Mouse (Mus musculus) lung, embryonic 15.5 days (tissue): Measurements from ENCODE around the gene Gorasp1. TPM values are rescaled to one million over a fixed set of nuclear protein-coding genes. Genes with fewer than 3 reads are reported as not detected.

Experiments
- ATAC-seq: fragments of 200-750 bp; cut with Nextera tagmentation; 2 replicates; pipeline ENCODE4 v1.8.0; 2017; ENCODE audit warnings: moderate number of reproducible peaks, borderline replicate concordance; ENCODE audit not compliant: low FRiP score, low TSS enrichment; ENCODE audit errors: extremely low read depth
- H3K27ac ChIP-seq: fragments of 300-500 bp; sonication (generic); 2 replicates; pipeline ENCODE4 v1.5.1; 2015; ENCODE audit warnings: moderate library complexity, mild to moderate bottlenecking, inconsistent platforms
- H3K27me3 ChIP-seq: fragments of 300-500 bp; sonication (generic); 2 replicates; pipeline ENCODE4 v1.6.1; 2015; ENCODE audit warnings: inconsistent platforms
- H3K36me3 ChIP-seq: fragments of 300-500 bp; sonication (generic); 2 replicates; pipeline ENCODE4 v1.6.1; 2015; ENCODE audit warnings: inconsistent platforms
- H3K4me1 ChIP-seq: fragments of 300-500 bp; sonication (generic); 2 replicates; pipeline ENCODE4 v1.6.1; 2015; ENCODE audit warnings: inconsistent platforms
- H3K4me2 ChIP-seq: fragments of 300-500 bp; sonication (generic); 2 replicates; pipeline ENCODE4 v1.6.1; 2015; ENCODE audit warnings: inconsistent platforms, mild to moderate bottlenecking, moderate library complexity
- H3K4me3 ChIP-seq: fragments of 300-500 bp; sonication (generic); 2 replicates; pipeline ENCODE4 v1.5.1; 2015; ENCODE audit warnings: mild to moderate bottlenecking, inconsistent platforms
- H3K9ac ChIP-seq: fragments of 300-500 bp; sonication (generic); 2 replicates; pipeline ENCODE4 v1.6.1; 2015; ENCODE audit warnings: inconsistent platforms
- H3K9me3 ChIP-seq: fragments of 300-500 bp; sonication (generic); 2 replicates; pipeline ENCODE4 v1.6.1; 2016; ENCODE audit warnings: inconsistent platforms
- WGBS: fragments of 180-500 bp; shearing (Covaris S2); methylation state at CpG from one replicate; pipeline ENCODE4 v1.1.7; 2015; 5-methylcytosine and 5-hydroxymethylcytosine counted together
- polyA plus RNA-seq: library from polyadenylated mRNA; unstranded; fragments of >200 nt; fragmentation: Nextera tagmentation; extraction: Ambion mirVana; gene quantifications from 2 replicates; pipeline ENCODE4 v1.2.1, GENCODE M21; 2015

Gene Gorasp1
- polyA plus RNA-seq, 1 experiment from 2014 or later = 35.6 TPM

GRCm38 (mm10) chr9:119978811-119979441 is 41.6 kb upstream of the Gorasp1 start:
- WGBS = 73% methylated on average over 6 of the region's 6 CpGs
- H3K4me2 ChIP-seq = no peak overlapping the region
- no peaks in the 10 kb centered on the region for H3K27me3 ChIP-seq
- no peak for ATAC-seq
- no peak overlapping the region for H3K27ac ChIP-seq
- H3K9me3 ChIP-seq = no peaks in the 10 kb centered on the region
- peaks cover 66% of the 10 kb centered on the region for H3K4me1 ChIP-seq
- H3K9ac ChIP-seq = no peak overlapping the region
- peaks cover 15% of the 10 kb centered on the region for H3K36me3 ChIP-seq
- no peak overlapping the region for H3K4me3 ChIP-seq

- 36% methylated on average over 9 of the region's 9 CpGs for WGBS
- Histone ChIP-seq H3K27me3 (no peaks in the 10 kb centered on the region), H3K9me3 (no peaks in the 10 kb centered on the region), H3K9ac (no peak overlapping the region), H3K4me1 (peaks cover 64% of the 10 kb centered on the region), H3K36me3 (peaks cover 21% of the 10 kb centered on the region), H3K4me2 (peak overlapping the region; percentile 27; the same call in 1 of the 2 replicates), H3K4me3 (no peak overlapping the region), H3K27ac (peak overlapping the region; percentile 50)
- no peak for ATAC-seq
Measured at GRCm38 (mm10) chr9:119978151-119978810, 40.9 kb upstream of the Gorasp1 start.

- peaks cover 65% of the 10 kb centered on the region for H3K4me1 ChIP-seq
- WGBS = 11% methylated on average over 5 of the region's 5 CpGs
- H3K9me3 ChIP-seq = no peaks in the 10 kb centered on the region
- H3K4me3 ChIP-seq = no peak overlapping the region
- H3K27me3 ChIP-seq = no peaks in the 10 kb centered on the region
- H3K9ac ChIP-seq = no peak overlapping the region
- no peak for ATAC-seq
- peaks cover 28% of the 10 kb centered on the region for H3K36me3 ChIP-seq
- H3K27ac ChIP-seq = peak overlapping the region; percentile 50
- H3K4me2 ChIP-seq = peak overlapping the region; percentile 27
Measured at GRCm38 (mm10) chr9:119977557-119978060, 40.2 kb upstream of the Gorasp1 start.

- H3K27ac ChIP-seq = peak overlapping the region; percentile 50; the same call in 1 of the 2 replicates
- H3K9ac ChIP-seq = no peak overlapping the region
- ATAC-seq = no peak
- no peak overlapping the region for H3K4me3 ChIP-seq
- H3K4me2 ChIP-seq = peak overlapping the region; percentile 27; the same call in 1 of the 2 replicates
- peaks cover 35% of the 10 kb centered on the region for H3K36me3 ChIP-seq
- 20% methylated on average over 17 of the region's 17 CpGs for WGBS
- no peaks in the 10 kb centered on the region for H3K27me3 ChIP-seq
- H3K4me1 ChIP-seq = peaks cover 60% of the 10 kb centered on the region
- no peaks in the 10 kb centered on the region for H3K9me3 ChIP-seq
Measured at GRCm38 (mm10) chr9:119976704-119977556, 39.6 kb upstream of the Gorasp1 start.

GRCm38 (mm10) chr9:119975286-119975685 is 37.9 kb upstream of the Gorasp1 start:
- Histone ChIP-seq H3K36me3 (peaks cover 38% of the 10 kb centered on the region), H3K27ac (no peak overlapping the region), H3K4me2 (no peak overlapping the region), H3K27me3 (no peaks in the 10 kb centered on the region), H3K9me3 (no peaks in the 10 kb centered on the region), H3K4me1 (peaks cover 58% of the 10 kb centered on the region), H3K9ac (no peak overlapping the region), H3K4me3 (no peak overlapping the region)
- 83% methylated on average over 4 of the region's 4 CpGs for WGBS
- ATAC-seq = no peak

- Histone ChIP-seq H3K27me3 (no peaks in the 10 kb centered on the region), H3K4me3 (no peak overlapping the region), H3K27ac (no peak overlapping the region), H3K4me1 (peaks cover 57% of the 10 kb centered on the region), H3K9ac (no peak overlapping the region), H3K9me3 (no peaks in the 10 kb centered on the region), H3K36me3 (peaks cover 38% of the 10 kb centered on the region), H3K4me2 (no peak overlapping the region)
- 78% methylated on average over 5 of the region's 5 CpGs for WGBS
- ATAC-seq = no peak
Measured at GRCm38 (mm10) chr9:119974609-119975008, 37.2 kb upstream of the Gorasp1 start.

- H3K4me3 ChIP-seq = no peak overlapping the region
- H3K36me3 ChIP-seq = peaks cover 38% of the 10 kb centered on the region
- WGBS = 91% methylated on average over 27 of the region's 27 CpGs
- H3K9me3 ChIP-seq = no peaks in the 10 kb centered on the region
- H3K4me1 ChIP-seq = peaks cover 51% of the 10 kb centered on the region
- H3K27me3 ChIP-seq = no peaks in the 10 kb centered on the region
- H3K9ac ChIP-seq = no peak overlapping the region
- no peak overlapping the region for H3K4me2 ChIP-seq
- ATAC-seq = no peak
- no peak overlapping the region for H3K27ac ChIP-seq
Measured at GRCm38 (mm10) chr9:119973869-119974520, 36.6 kb upstream of the Gorasp1 start.

GRCm38 (mm10) chr9:119973281-119973680 is 35.9 kb upstream of the Gorasp1 start:
- no peak overlapping the region for H3K27ac ChIP-seq
- no peak overlapping the region for H3K4me2 ChIP-seq
- H3K4me3 ChIP-seq = no peak overlapping the region
- H3K36me3 ChIP-seq = peaks cover 38% of the 10 kb centered on the region
- WGBS = 87% methylated on average over 23 of the region's 23 CpGs
- ATAC-seq = no peak
- H3K9me3 ChIP-seq = no peaks in the 10 kb centered on the region
- no peaks in the 10 kb centered on the region for H3K27me3 ChIP-seq
- peaks cover 44% of the 10 kb centered on the region for H3K4me1 ChIP-seq
- no peak overlapping the region for H3K9ac ChIP-seq

- H3K27me3 ChIP-seq = no peaks in the 10 kb centered on the region
- no peaks in the 10 kb centered on the region for H3K9me3 ChIP-seq
- no peak overlapping the region for H3K9ac ChIP-seq
- H3K27ac ChIP-seq = no peak overlapping the region
- peaks cover 37% of the 10 kb centered on the region for H3K4me1 ChIP-seq
- no peak overlapping the region for H3K4me2 ChIP-seq
- no peak for ATAC-seq
- H3K4me3 ChIP-seq = no peak overlapping the region
- H3K36me3 ChIP-seq = peaks cover 38% of the 10 kb centered on the region
- WGBS = 77% methylated on average over 12 of the region's 12 CpGs
Measured at GRCm38 (mm10) chr9:119972582-119972981, 35.2 kb upstream of the Gorasp1 start.

- Histone ChIP-seq H3K27ac (no peak overlapping the region), H3K4me1 (peaks cover 33% of the 10 kb centered on the region), H3K4me3 (no peak overlapping the region), H3K27me3 (no peaks in the 10 kb centered on the region), H3K4me2 (no peak overlapping the region), H3K9ac (no peak overlapping the region), H3K9me3 (no peaks in the 10 kb centered on the region), H3K36me3 (peaks cover 38% of the 10 kb centered on the region)
- no peak for ATAC-seq
- WGBS = 94% methylated on average over 10 of the region's 10 CpGs
Measured at GRCm38 (mm10) chr9:119972166-119972565, 34.8 kb upstream of the Gorasp1 start.
